Mouse (Mus musculus): ENCODE data around the gene Opn4. TPM values are rescaled to one million over a fixed set of nuclear protein-coding genes. Genes with fewer than 3 reads are reported as not detected.

Gene Opn4
- 0.34 TPM in 1 of 2 replicates, not detected in the other for polyA plus RNA-seq (2015; fragmentation: Nextera tagmentation; extraction: Ambion mirVana)

- 87% methylated on average over 8 of the region's 8 CpGs for WGBS
- H3K9me3 ChIP-seq (ENCODE audit: control insufficient read depth, low read length), result no peaks in the 10 kb centered on the region
- H3K27me3 ChIP-seq (replicated peaks; ENCODE audit: control insufficient read depth, insufficient read depth, low read length), result no peaks in the 10 kb centered on the region
- H3K9ac ChIP-seq (ENCODE audit: low read depth, low read length), result no peak within 1 kb of the TSS
- no peak within 1 kb of the TSS for H3K4me2 ChIP-seq (ENCODE audit: low read depth, low read length)
- H3K4me1 ChIP-seq (ENCODE audit: control insufficient read depth, insufficient read depth, low read length), result no peaks in the 10 kb centered on the region
- H3K36me3 ChIP-seq (ENCODE audit: control insufficient read depth, insufficient read depth, low read length), result no peaks in the 10 kb centered on the region
- H3K27ac ChIP-seq (ENCODE audit: low read length), result no peak within 1 kb of the TSS
- no peak within 1 kb of the TSS for H3K4me3 ChIP-seq (ENCODE audit: low read length)
- ATAC-seq, result no peak
Observed at GRCm38 (mm10) chr14:34599941-34600340, at the start of gene Opn4. TSS of gene Opn4 (minus strand) at chr14:34600142.

- no peak overlapping the region for H3K4me2 ChIP-seq (ENCODE audit: low read depth, low read length)
Observed at GRCm38 (mm10) chr14:34647870-34648475, 48.0 kb upstream of the Opn4 start.

GRCm38 (mm10) chr14:34644140-34644539, 44.2 kb upstream of the Opn4 start:
- H3K4me3 ChIP-seq (ENCODE audit: low read length), result no peak overlapping the region
- no peak overlapping the region for H3K9ac ChIP-seq (ENCODE audit: low read depth, low read length)
- no peaks in the 10 kb centered on the region for H3K4me1 ChIP-seq (ENCODE audit: control insufficient read depth, insufficient read depth, low read length)
- H3K27ac ChIP-seq (ENCODE audit: low read length), result no peak overlapping the region
- no peaks in the 10 kb centered on the region for H3K9me3 ChIP-seq (ENCODE audit: control insufficient read depth, low read length)
- no peaks in the 10 kb centered on the region for H3K36me3 ChIP-seq (ENCODE audit: control insufficient read depth, insufficient read depth, low read length)
- 80% methylated on average over 7 of the region's 7 CpGs for WGBS
- no peak overlapping the region for H3K4me2 ChIP-seq (ENCODE audit: low read depth, low read length)
- ATAC-seq, result no peak
- no peaks in the 10 kb centered on the region for H3K27me3 ChIP-seq (replicated peaks; ENCODE audit: control insufficient read depth, insufficient read depth, low read length)

More at GRCm38 (mm10) chr14:34647870-34648475, 48.0 kb upstream of the Opn4 start:
- no peak overlapping the region for H3K27ac ChIP-seq (ENCODE audit: low read length)
- no peaks in the 10 kb centered on the region for H3K4me1 ChIP-seq (ENCODE audit: control insufficient read depth, insufficient read depth, low read length)
- H3K36me3 ChIP-seq (ENCODE audit: control insufficient read depth, insufficient read depth, low read length), result no peaks in the 10 kb centered on the region
- no peaks in the 10 kb centered on the region for H3K9me3 ChIP-seq (ENCODE audit: control insufficient read depth, low read length)
- no peak overlapping the region for H3K9ac ChIP-seq (ENCODE audit: low read depth, low read length)
- H3K27me3 ChIP-seq (replicated peaks; ENCODE audit: control insufficient read depth, insufficient read depth, low read length), result no peaks in the 10 kb centered on the region
- WGBS, result 82% methylated on average over 8 of the region's 8 CpGs
- H3K4me3 ChIP-seq (ENCODE audit: low read length), result no peak overlapping the region
- ATAC-seq, result no peak

- no peak for ATAC-seq
Observed at GRCm38 (mm10) chr14:34635721-34636120, 35.8 kb upstream of the Opn4 start.

GRCm38 (mm10) chr14:34635192-34635591, 35.2 kb upstream of the Opn4 start:
- Histone ChIP-seq H3K27ac (ENCODE audit: low read length) (no peak overlapping the region), H3K27me3 (replicated peaks; ENCODE audit: control insufficient read depth, insufficient read depth, low read length) (no peaks in the 10 kb centered on the region), H3K4me3 (ENCODE audit: low read length) (no peak overlapping the region), H3K4me1 (ENCODE audit: control insufficient read depth, insufficient read depth, low read length) (no peaks in the 10 kb centered on the region), H3K9ac (ENCODE audit: low read depth, low read length) (no peak overlapping the region), H3K4me2 (ENCODE audit: low read depth, low read length) (no peak overlapping the region), H3K9me3 (ENCODE audit: control insufficient read depth, low read length) (no peaks in the 10 kb centered on the region), H3K36me3 (ENCODE audit: control insufficient read depth, insufficient read depth, low read length) (no peaks in the 10 kb centered on the region)
- ATAC-seq, result no peak
- WGBS, result 34% methylated on average over 7 of the region's 7 CpGs

More at GRCm38 (mm10) chr14:34635721-34636120, 35.8 kb upstream of the Opn4 start:
- Histone ChIP-seq H3K4me2 (ENCODE audit: low read depth, low read length) (no peak overlapping the region), H3K36me3 (ENCODE audit: control insufficient read depth, insufficient read depth, low read length) (no peaks in the 10 kb centered on the region), H3K4me1 (ENCODE audit: control insufficient read depth, insufficient read depth, low read length) (no peaks in the 10 kb centered on the region), H3K9me3 (ENCODE audit: control insufficient read depth, low read length) (no peaks in the 10 kb centered on the region), H3K27me3 (replicated peaks; ENCODE audit: control insufficient read depth, insufficient read depth, low read length) (no peaks in the 10 kb centered on the region), H3K27ac (ENCODE audit: low read length) (no peak overlapping the region), H3K4me3 (ENCODE audit: low read length) (no peak overlapping the region), H3K9ac (ENCODE audit: low read depth, low read length) (no peak overlapping the region)
- WGBS, result 77% methylated on average over 6 of the region's 6 CpGs

GRCm38 (mm10) chr14:34632722-34633448, 32.9 kb upstream of the Opn4 start:
- H3K9ac ChIP-seq (ENCODE audit: low read depth, low read length), result no peak overlapping the region
- H3K27me3 ChIP-seq (replicated peaks; ENCODE audit: control insufficient read depth, insufficient read depth, low read length), result no peaks in the 10 kb centered on the region
- no peaks in the 10 kb centered on the region for H3K9me3 ChIP-seq (ENCODE audit: control insufficient read depth, low read length)
- no peaks in the 10 kb centered on the region for H3K36me3 ChIP-seq (ENCODE audit: control insufficient read depth, insufficient read depth, low read length)
- ATAC-seq, result no peak
- H3K4me1 ChIP-seq (ENCODE audit: control insufficient read depth, insufficient read depth, low read length), result no peaks in the 10 kb centered on the region
- H3K27ac ChIP-seq (ENCODE audit: low read length), result no peak overlapping the region
- H3K4me3 ChIP-seq (ENCODE audit: low read length), result no peak overlapping the region
- 64% methylated on average over 10 of the region's 10 CpGs for WGBS
- no peak overlapping the region for H3K4me2 ChIP-seq (ENCODE audit: low read depth, low read length)

GRCm38 (mm10) chr14:34626824-34627223, 26.9 kb upstream of the Opn4 start:
- H3K4me3 ChIP-seq (ENCODE audit: low read length), result no peak overlapping the region
- peak; percentile 38; the same call in 1 of the 2 replicates for ATAC-seq
- no peaks in the 10 kb centered on the region for H3K27me3 ChIP-seq (replicated peaks; ENCODE audit: control insufficient read depth, insufficient read depth, low read length)
- H3K36me3 ChIP-seq (ENCODE audit: control insufficient read depth, insufficient read depth, low read length), result no peaks in the 10 kb centered on the region
- H3K27ac ChIP-seq (ENCODE audit: low read length), result no peak overlapping the region
- H3K9me3 ChIP-seq (ENCODE audit: control insufficient read depth, low read length), result no peaks in the 10 kb centered on the region
- no peaks in the 10 kb centered on the region for H3K4me1 ChIP-seq (ENCODE audit: control insufficient read depth, insufficient read depth, low read length)
- no peak overlapping the region for H3K9ac ChIP-seq (ENCODE audit: low read depth, low read length)
- no peak overlapping the region for H3K4me2 ChIP-seq (ENCODE audit: low read depth, low read length)
- WGBS, result 81% methylated on average over 7 of the region's 7 CpGs

GRCm38 (mm10) chr14:34623531-34624210, 23.7 kb upstream of the Opn4 start:
- H3K9ac ChIP-seq (ENCODE audit: low read depth, low read length), result no peak overlapping the region
- no peak overlapping the region for H3K4me2 ChIP-seq (ENCODE audit: low read depth, low read length)
- H3K4me1 ChIP-seq (ENCODE audit: control insufficient read depth, insufficient read depth, low read length), result no peaks in the 10 kb centered on the region
- H3K36me3 ChIP-seq (ENCODE audit: control insufficient read depth, insufficient read depth, low read length), result no peaks in the 10 kb centered on the region
- ATAC-seq, result no peak
- no peak overlapping the region for H3K4me3 ChIP-seq (ENCODE audit: low read length)
- 57% methylated on average over 16 of the region's 16 CpGs for WGBS
- no peaks in the 10 kb centered on the region for H3K27me3 ChIP-seq (replicated peaks; ENCODE audit: control insufficient read depth, insufficient read depth, low read length)
- H3K27ac ChIP-seq (ENCODE audit: low read length), result no peak overlapping the region
- H3K9me3 ChIP-seq (ENCODE audit: control insufficient read depth, low read length), result no peaks in the 10 kb centered on the region

- Histone ChIP-seq H3K9ac (ENCODE audit: low read depth, low read length) (no peak overlapping the region), H3K4me1 (ENCODE audit: control insufficient read depth, insufficient read depth, low read length) (no peaks in the 10 kb centered on the region), H3K36me3 (ENCODE audit: control insufficient read depth, insufficient read depth, low read length) (no peaks in the 10 kb centered on the region), H3K9me3 (ENCODE audit: control insufficient read depth, low read length) (no peaks in the 10 kb centered on the region), H3K27ac (ENCODE audit: low read length) (no peak overlapping the region), H3K27me3 (replicated peaks; ENCODE audit: control insufficient read depth, insufficient read depth, low read length) (no peaks in the 10 kb centered on the region), H3K4me2 (ENCODE audit: low read depth, low read length) (no peak overlapping the region), H3K4me3 (ENCODE audit: low read length) (no peak overlapping the region)
- no peak for ATAC-seq
- 83% methylated on average over 5 of the region's 5 CpGs for WGBS
Observed at GRCm38 (mm10) chr14:34623074-34623473, 23.1 kb upstream of the Opn4 start.

All from intestine, embryonic 16.5 days (tissue).